Mouse (Mus musculus): ENCODE measurements around the gene Gse1. TPM values are rescaled to one million over a fixed set of nuclear protein-coding genes. Genes with fewer than 3 reads are reported as not detected.
"Not testable (repeated sequence)": the region's sequence is repeated elsewhere in the genome, so short reads cannot be mapped to it uniquely, and the experiment has no call there.

Gene Gse1
- total RNA-seq, 2 experiments from 2014 or later: 21.2 to 26.6 TPM

GRCm38 (mm10) chr8:120315644-120316043, 87.4 kb downstream of the Gse1 start:
- intact Hi-C loops (cut with DNase I): no loop called here
- DNase-seq: no peak

- intact Hi-C loops (cut with DNase I): no loop called here
Observed at GRCm38 (mm10) chr8:120316707-120317106, 88.5 kb downstream of the Gse1 start.

GRCm38 (mm10) chr8:120317118-120317824, 89.0 kb downstream of the Gse1 start:
- no peak for DNase-seq
- intact Hi-C loops (cut with DNase I): no loop called here

More at GRCm38 (mm10) chr8:120316707-120317106, 88.5 kb downstream of the Gse1 start:
- no peak for DNase-seq

- DNase-seq: no peak
- intact Hi-C loops (cut with DNase I): loop anchor here (2.0 kb wide), 1 partner anchor 30 kb away; no protein-coding TSS in a partner anchor
Observed at GRCm38 (mm10) chr8:120318476-120318991, 90.3 kb downstream of the Gse1 start.

- intact Hi-C loops (cut with DNase I): loop anchor here (1.0 to 2.0 kb wide), 2 partner anchors 31 to 140 kb away; no protein-coding TSS in a partner anchor
- DNase-seq: peak; percentile 81
Observed at GRCm38 (mm10) chr8:120319449-120319848, 91.2 kb downstream of the Gse1 start.

GRCm38 (mm10) chr8:120320146-120320545, 91.9 kb downstream of the Gse1 start:
- intact Hi-C loops (cut with DNase I): no loop called here
- no peak for DNase-seq

- DNase-seq: peak in 1 of 2 experiments; percentile 49
- intact Hi-C loops (cut with DNase I): loop anchor here (2.0 kb wide), 1 partner anchor 45 kb away; no protein-coding TSS in a partner anchor
Observed at GRCm38 (mm10) chr8:120321724-120322123, 93.5 kb downstream of the Gse1 start.

- intact Hi-C loops (cut with DNase I): loop anchor here (2.0 kb wide), 1 partner anchor 46 kb away; no protein-coding TSS in a partner anchor
- peak in 1 of 2 experiments; percentile 50 for DNase-seq
Observed at GRCm38 (mm10) chr8:120322956-120323448, 94.7 kb downstream of the Gse1 start.

GRCm38 (mm10) chr8:120324555-120324954, 96.3 kb downstream of the Gse1 start:
- intact Hi-C loops (cut with DNase I): loop anchor here (2.0 kb wide), 1 partner anchor 40 kb away; no protein-coding TSS in a partner anchor
- DNase-seq: no peak

GRCm38 (mm10) chr8:120325172-120325767, 97.0 kb downstream of the Gse1 start:
- no peak for DNase-seq
- intact Hi-C loops (cut with DNase I): loop anchor here (2.0 kb wide), 1 partner anchor 40 kb away; no protein-coding TSS in a partner anchor

- DNase-seq: no peak
- intact Hi-C loops (cut with DNase I): loop anchor here (1.0 kb wide), 1 partner anchor 209 kb away; no protein-coding TSS in a partner anchor
Observed at GRCm38 (mm10) chr8:120327131-120327554, 98.9 kb downstream of the Gse1 start.

- intact Hi-C loops (cut with DNase I): no loop called here
Observed at GRCm38 (mm10) chr8:120328361-120329022, 100.2 kb downstream of the Gse1 start.

GRCm38 (mm10) chr8:120329030-120329748, 100.9 kb downstream of the Gse1 start:
- no peak for DNase-seq
- intact Hi-C loops (cut with DNase I): no loop called here

More at GRCm38 (mm10) chr8:120328361-120329022, 100.2 kb downstream of the Gse1 start:
- no peak for DNase-seq

GRCm38 (mm10) chr8:120331027-120331426, 102.8 kb downstream of the Gse1 start:
- no peak for DNase-seq
- intact Hi-C loops (cut with DNase I): no loop called here

GRCm38 (mm10) chr8:120332379-120333229, 104.3 kb downstream of the Gse1 start:
- DNase-seq: no peak
- intact Hi-C loops (cut with DNase I): no loop called here

- no peak for DNase-seq
- intact Hi-C loops (cut with DNase I): no loop called here
Observed at GRCm38 (mm10) chr8:120333681-120334080, 105.4 kb downstream of the Gse1 start.

GRCm38 (mm10) chr8:120334261-120334660, 106.0 kb downstream of the Gse1 start:
- not testable (repeated sequence) for DNase-seq

GRCm38 (mm10) chr8:120334878-120335261, 106.6 kb downstream of the Gse1 start:
- no peak for DNase-seq
- intact Hi-C loops (cut with DNase I): no loop called here

More at GRCm38 (mm10) chr8:120334261-120334660, 106.0 kb downstream of the Gse1 start:
- intact Hi-C loops (cut with DNase I): not testable (repeated sequence)
